Mouse (Mus musculus) cerebellum, postnatal 14 days (tissue): ENCODE measurements at regions not wholly inside any gene's neighbourhood (a gene's known extent, or its start where the extent isn't known, plus 50 kb on each side); places are given as distances from the start of the nearest gene placed in this dataset.

Experiments
- DNase-seq, 2 experiments: peaks; one replicate each; pipeline ENCODE4 v3.0.0; 2021; ENCODE audit warnings: mixed read lengths in 2 of 2

DNA sequence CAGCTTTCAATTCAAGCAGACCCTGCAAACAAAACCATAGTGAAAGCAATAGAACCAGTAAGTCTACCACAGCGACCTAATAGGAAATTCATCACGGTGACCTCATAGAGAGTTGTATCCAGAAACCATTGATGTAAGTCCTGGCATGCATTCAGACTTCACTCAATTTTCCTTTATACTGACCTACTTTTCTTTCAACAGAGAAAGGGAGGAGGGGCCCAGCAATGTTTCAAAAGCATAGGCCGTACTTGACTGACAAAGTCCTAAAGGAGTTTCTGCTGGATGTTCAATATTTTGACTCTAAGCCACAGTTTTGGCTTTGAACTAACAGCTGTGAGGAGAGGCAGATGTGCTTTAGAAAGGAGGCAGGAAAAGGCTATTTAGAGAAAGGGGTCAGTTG is 88.4 kb downstream of the AI593442 start:
- no peak for DNase-seq

- no peak for DNase-seq
Measured at GRCm38 (mm10) chr9:52574066-52574465, 105.5 kb downstream of the AI593442 start.

GRCm38 (mm10) chr9:52551577-52552281 is 127.9 kb downstream of the AI593442 start:
- no peak for DNase-seq

DNA sequence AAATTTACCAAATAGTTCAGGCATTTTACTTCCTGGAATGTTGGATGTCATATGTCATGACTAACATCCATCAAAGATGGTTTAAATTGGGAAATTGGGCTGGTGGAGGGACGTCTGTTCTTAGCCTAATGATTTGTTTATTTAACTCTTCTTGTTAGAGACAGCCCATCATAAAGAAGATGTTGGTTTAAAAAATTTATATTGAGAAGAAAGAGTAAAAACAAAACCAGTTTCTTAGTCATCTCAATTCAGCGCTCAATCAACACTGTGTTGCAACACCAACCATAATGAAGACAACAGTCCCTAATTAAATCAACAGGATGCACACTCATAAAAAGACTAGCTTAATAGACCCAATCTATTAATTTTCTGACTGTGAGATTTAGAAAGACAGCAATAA is 133.5 kb downstream of the AI593442 start:
- no peak for DNase-seq

- DNase-seq = no peak
Measured at GRCm38 (mm10) chr9:52539086-52539485, 140.5 kb downstream of the AI593442 start.

- no peak for DNase-seq
Measured at GRCm38 (mm10) chr9:52529444-52529915, 150.1 kb downstream of the AI593442 start.

DNA sequence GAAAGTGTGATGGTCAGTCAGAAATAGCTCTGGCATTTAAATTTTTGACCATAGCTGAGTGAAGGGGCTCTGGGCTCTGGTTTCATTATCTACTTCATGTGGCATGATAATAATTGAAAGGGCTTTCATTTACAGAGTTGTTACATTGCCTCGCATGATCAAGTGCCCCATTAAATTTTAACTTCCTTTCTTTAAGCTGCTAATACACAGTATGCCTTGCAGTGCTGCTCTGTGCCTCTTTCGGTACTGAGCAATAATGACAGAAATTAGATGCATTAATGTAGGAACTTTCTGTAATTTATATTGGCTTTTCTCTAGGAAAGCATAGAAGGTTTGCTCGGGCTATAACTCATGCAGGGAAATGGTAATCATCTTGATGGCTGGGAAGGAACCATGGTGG is 179.1 kb downstream of the AI593442 start:
- DNase-seq = no peak

- peak; percentile 40 to 49 for DNase-seq
Measured at GRCm38 (mm10) chr9:52495483-52496270, 183.9 kb downstream of the AI593442 start.

GRCm38 (mm10) chr9:52492947-52493505 is 186.6 kb downstream of the AI593442 start:
- peak; percentile 44 to 69 for DNase-seq

DNA sequence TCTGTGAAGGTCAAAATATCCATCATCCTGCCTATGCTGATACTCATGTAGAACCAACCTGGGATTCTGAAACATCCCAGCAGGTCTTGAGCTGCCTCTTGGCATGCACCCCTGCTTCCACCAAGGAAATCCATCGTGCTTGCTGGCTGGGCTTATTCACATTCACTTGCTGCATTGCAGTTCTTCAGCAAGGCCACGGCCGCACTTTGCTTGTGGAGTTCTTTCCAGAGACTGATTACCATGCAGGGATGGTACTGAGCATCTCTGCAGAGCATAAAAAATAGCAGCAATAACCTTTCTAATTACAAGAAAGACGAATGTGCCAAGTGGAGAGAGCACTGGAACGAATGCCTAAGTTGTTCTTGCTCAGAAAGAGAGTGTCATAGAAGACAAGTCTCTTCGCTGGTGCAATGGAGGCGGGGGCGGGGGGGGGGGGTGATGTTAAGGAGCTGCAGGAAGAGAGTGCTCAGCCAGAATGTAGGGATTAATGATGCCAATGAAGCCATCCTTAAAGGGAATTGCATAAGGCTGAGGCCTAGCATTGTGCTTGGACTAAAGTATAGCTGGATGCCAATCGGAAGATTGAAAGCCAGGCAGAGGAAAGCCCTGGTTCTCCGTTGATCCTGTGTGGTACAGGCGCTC is 205.9 kb downstream of the AI593442 start:
- peak; percentile 20 to 31 for DNase-seq

GRCm38 (mm10) chr9:52472859-52473258 is 206.7 kb downstream of the AI593442 start:
- peak; percentile 69 for DNase-seq

- DNase-seq = no peak
Measured at GRCm38 (mm10) chr9:52458518-52458917, 221.1 kb downstream of the AI593442 start.

DNA sequence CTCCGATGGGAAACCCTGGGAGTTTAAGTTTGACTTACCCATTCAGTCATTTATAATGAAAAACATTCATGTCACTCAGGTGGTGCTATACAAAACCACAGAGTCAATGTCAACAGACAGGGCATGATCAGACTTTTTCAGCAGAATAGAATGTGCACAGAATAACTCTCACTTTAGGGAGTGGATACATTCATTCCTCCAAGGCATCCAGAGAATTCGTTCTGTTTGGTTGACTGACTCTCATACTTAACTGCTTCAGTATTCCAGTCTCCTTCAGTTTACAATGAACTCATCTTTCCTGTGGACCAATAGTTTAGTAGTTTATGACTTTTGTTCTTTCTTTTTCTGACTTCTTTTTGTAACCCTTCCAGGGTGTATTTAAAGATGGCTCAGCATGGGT is 225.1 kb downstream of the AI593442 start:
- DNase-seq = no peak

DNA sequence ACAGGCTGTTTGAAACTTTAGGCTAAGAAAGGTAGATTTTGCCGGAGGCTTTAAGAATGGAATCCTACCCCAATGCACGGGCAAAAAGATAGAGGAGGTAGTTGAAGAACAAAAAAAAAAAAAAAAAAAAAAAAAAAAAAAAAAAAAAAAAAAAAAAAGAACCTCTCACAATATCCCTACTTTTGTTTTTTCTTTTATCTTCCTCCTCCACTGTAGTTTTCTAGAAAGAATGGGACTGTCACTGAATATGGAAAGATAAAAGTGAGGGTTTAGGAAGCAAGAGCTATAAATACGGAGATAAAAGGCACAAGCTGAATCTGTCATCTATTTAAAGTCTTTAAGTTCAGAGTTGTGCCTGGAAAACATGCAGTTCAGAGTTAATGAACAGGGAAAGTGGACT is 227.8 kb downstream of the AI593442 start:
- DNase-seq = no peak

GRCm38 (mm10) chr9:52448245-52448644 is 231.3 kb downstream of the AI593442 start:
- no peak for DNase-seq

- DNase-seq = no peak
Measured at GRCm38 (mm10) chr9:52443228-52443627, 236.4 kb downstream of the AI593442 start.

DNA sequence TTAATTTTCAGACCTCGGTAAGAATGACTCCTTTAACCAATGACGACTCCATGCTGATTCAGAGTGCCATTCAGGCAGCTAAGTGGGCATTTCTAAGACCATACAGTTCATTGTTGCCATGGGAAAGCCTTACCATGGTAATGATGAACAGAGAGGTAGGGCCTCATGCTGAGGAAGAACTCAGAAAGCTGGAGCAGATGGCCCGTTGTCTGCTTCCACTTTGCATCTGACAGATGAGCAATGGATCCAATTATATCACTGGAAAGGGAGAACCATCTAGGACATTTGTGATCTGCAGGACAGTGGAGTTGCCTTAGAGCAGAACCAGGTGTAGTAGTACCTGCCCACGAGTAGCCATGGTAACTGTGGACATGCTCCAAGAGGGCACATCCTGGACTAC is 245.4 kb downstream of the AI593442 start:
- DNase-seq = no peak

GRCm38 (mm10) chr9:52425413-52425812 is 254.2 kb downstream of the AI593442 start:
- DNase-seq = peak in 1 of 2 experiments; percentile 17

GRCm38 (mm10) chr9:52422622-52423021 is 254.2 kb upstream of the Zc3h12c start:
- no peak for DNase-seq

- no peak for DNase-seq
Measured at GRCm38 (mm10) chr9:52415706-52416105, 247.3 kb upstream of the Zc3h12c start.

- DNase-seq = no peak
Measured at GRCm38 (mm10) chr9:52407841-52408240, 239.5 kb upstream of the Zc3h12c start.

DNA sequence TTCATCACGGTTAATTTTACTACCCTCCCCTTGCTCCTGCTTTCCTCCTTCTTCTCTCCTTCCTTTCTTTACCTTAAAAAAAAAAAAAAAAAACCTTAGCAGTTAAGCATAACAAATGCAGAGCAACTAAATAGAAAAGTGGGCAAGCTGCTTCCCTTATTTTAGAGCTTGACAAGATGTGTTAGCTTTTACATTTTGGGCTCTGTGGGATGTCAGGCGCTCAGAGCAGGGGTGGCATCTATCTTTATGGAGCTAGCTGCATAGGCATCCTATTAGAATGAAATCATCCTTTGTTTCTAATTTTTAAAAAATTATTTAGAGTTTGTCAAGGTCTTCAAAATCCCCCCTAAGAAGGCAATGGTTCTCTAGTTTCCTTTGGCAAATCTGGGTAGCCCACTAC is 234.1 kb upstream of the Zc3h12c start:
- DNase-seq = no peak

- no peak for DNase-seq
Measured at GRCm38 (mm10) chr9:52379031-52379430, 210.7 kb upstream of the Zc3h12c start.
